Mouse (Mus musculus) hindbrain, postnatal 0 days (tissue): Measurements from ENCODE around the gene Pitpnm1. TPM values are rescaled to one million over a fixed set of nuclear protein-coding genes. Genes with fewer than 3 reads are reported as not detected.

Experiments
- ATAC-seq: fragments of 200-750 bp; cut with Nextera tagmentation; 2 replicates; pipeline ENCODE4 v1.8.0; 2017; ENCODE audit warnings: mild to moderate bottlenecking, moderate TSS enrichment, moderate library complexity
- DNase-seq: peaks from one replicate; pipeline ENCODE4 v3.0.0-alpha.2; 2015; ENCODE audit warnings: low spot score
- H3K27ac ChIP-seq: fragments of 300-500 bp; sonication (generic); 2 replicates; pipeline ENCODE4 v1.5.1; 2014; ENCODE audit warnings: mild to moderate bottlenecking
- H3K27me3 ChIP-seq: fragments of 300-500 bp; sonication (generic); 2 replicates; pipeline ENCODE4 v1.6.1; 2014; ENCODE audit warnings: low read length, mixed read lengths; ENCODE audit not compliant: insufficient read depth
- H3K36me3 ChIP-seq: fragments of 300-500 bp; sonication (generic); 2 replicates; pipeline ENCODE4 v1.6.1; 2014; ENCODE audit warnings: low read length, mixed read lengths; ENCODE audit not compliant: insufficient read depth
- H3K4me1 ChIP-seq: fragments of 300-500 bp; sonication (generic); 2 replicates; pipeline ENCODE4 v1.6.1; 2014; ENCODE audit warnings: antibody characterized with exemption, low read length, mixed read lengths; ENCODE audit not compliant: insufficient read depth
- H3K4me2 ChIP-seq: fragments of 300-500 bp; sonication (generic); 2 replicates; pipeline ENCODE4 v1.6.1; 2014; ENCODE audit warnings: low read depth, mild to moderate bottlenecking, low read length, moderate library complexity, mixed read lengths
- H3K4me3 ChIP-seq: fragments of 300-500 bp; sonication (generic); 2 replicates; pipeline ENCODE4 v1.5.1; 2014; ENCODE audit warnings: low read length
- H3K9ac ChIP-seq: fragments of 300-500 bp; sonication (generic); replicated peaks from 2 replicates; pipeline ENCODE4 v1.6.1; 2014; ENCODE audit warnings: mild to moderate bottlenecking, low read length, moderate library complexity, mixed read lengths
- H3K9me3 ChIP-seq: fragments of 300-500 bp; sonication (generic); 2 replicates; pipeline ENCODE4 v1.6.1; 2016; ENCODE audit warnings: low read length, mixed read lengths
- CTCF ChIP-seq: IDR thresholded peaks from 2 replicates; pipeline ENCODE4 v1.5.1; 2016; ENCODE audit warnings: antibody characterized with exemption, control low read depth, low read depth
- WGBS: fragments of 180-500 bp; shearing (Covaris S2); extraction: QIAGEN DNeasy Blood & Tissue Kit; methylation state at CpG from one replicate; pipeline ENCODE4 v1.1.7; 2014; 5-methylcytosine and 5-hydroxymethylcytosine counted together
- polyA plus RNA-seq: library from polyadenylated mRNA; unstranded; fragments of >200 nt; fragmentation: Nextera tagmentation; extraction: Ambion mirVana; gene quantifications from 2 replicates; pipeline ENCODE4 v1.2.1, GENCODE M21; 2015
- total RNA-seq: library from RNA; depleted of rRNA; stranded (reverse); fragments of >200 nt; gene quantifications from 2 replicates; pipeline ENCODE4 v1.2.3, GENCODE M21; 2014

Gene Pitpnm1
- total and polyA plus RNA-seq, 2 experiments from 2014 or later: 91.9 to 142 TPM

DNA sequence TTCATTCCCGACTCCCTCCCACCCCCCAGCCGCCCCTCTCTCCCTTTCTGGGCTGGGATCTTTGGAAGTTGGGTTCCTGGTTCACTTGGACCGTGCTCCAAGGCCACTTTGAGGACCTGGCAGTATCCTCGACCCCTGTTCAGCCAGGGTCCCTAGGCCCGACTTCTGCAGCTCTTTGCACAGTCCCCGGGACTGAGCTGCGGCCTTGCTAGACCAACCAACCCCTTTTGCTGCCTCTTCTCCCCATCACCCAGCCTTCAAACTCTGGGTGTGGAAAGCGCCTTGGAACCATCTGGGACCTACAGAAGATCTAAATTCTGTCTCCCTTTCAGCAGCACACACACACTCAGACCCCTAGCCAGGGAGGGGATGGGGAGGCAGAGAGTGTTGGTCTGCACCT, 49.0 kb downstream of the Pitpnm1 start:
- WGBS: 3% methylated on average over 8 of the region's 8 CpGs
- Histone ChIP-seq H3K4me1 (peaks cover 14% of the 10 kb centered on the region), H3K4me2 (peak overlapping the region; percentile 87), H3K9ac (peak overlapping the region; percentile 90), H3K4me3 (peak overlapping the region; percentile 92), H3K27ac (peak overlapping the region; percentile 79), H3K9me3 (no peaks in the 10 kb centered on the region), H3K36me3 (peaks cover 9% of the 10 kb centered on the region; the same call in 1 of the 2 replicates), H3K27me3 (no peaks in the 10 kb centered on the region)
- no peak for DNase-seq
- peak; percentile 27 for ATAC-seq
- no peak for TF ChIP-seq CTCF

DNA sequence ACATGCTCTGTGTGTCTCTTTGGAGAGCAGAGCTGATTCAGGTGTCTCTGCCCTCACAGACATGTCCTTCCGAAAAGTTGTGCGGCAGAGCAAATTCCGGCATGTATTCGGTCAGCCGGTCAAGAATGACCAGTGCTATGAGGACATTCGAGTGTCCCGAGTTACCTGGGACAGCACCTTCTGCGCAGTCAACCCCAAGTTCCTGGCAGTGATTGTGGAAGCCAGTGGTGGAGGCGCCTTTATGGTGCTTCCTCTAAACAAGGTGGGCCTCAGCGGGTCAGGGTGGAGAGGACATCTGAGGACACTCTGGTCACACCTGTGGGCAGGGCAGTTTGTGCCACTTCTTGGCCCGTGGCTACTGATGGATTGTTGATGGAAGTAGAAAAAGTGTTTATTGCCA, 49.5 kb downstream of the Pitpnm1 start:
- Histone ChIP-seq H3K4me3 (peak overlapping the region; percentile 92), H3K4me1 (peaks cover 14% of the 10 kb centered on the region), H3K9me3 (no peaks in the 10 kb centered on the region), H3K9ac (peak overlapping the region; percentile 90), H3K4me2 (peak overlapping the region; percentile 87), H3K27ac (peak overlapping the region; percentile 79; the same call in 1 of the 2 replicates), H3K36me3 (peaks cover 9% of the 10 kb centered on the region; the same call in 1 of the 2 replicates), H3K27me3 (no peaks in the 10 kb centered on the region)
- ATAC-seq (no peak), DNase-seq (no peak)
- TF ChIP-seq CTCF: no peak
- WGBS: 91% methylated on average over 11 of the region's 11 CpGs

DNA sequence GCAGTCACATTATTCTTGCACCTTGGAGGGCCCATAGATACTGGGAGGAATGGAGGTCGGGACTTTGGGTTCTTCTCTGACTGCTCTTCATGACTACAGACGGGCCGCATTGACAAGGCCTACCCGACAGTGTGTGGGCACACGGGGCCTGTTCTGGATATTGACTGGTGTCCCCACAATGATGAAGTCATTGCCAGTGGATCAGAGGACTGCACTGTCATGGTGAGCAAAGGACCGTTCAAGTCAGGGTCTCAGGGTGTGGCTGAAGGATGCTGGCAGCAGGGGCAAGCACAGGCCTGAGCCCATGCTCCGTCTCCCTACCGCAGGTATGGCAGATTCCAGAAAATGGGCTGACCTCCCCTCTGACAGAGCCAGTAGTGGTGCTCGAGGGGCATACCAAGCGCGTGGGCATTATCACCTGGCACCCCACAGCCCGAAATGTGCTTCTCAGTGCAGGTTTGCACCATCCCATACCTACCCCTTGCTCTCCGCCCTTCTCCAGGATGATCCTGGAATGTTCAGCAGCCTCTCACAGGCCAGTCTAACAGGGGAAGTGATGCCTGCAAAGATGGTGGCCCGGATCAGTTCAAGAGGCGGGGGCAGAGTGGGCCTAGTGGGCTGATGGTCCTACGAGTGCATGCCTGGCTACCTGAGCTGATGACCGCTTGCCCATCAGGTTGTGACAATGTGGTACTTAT, 50.1 kb downstream of the Pitpnm1 start:
- 94% methylated on average over 17 of the region's 17 CpGs for WGBS
- no peak overlapping the region for H3K27ac ChIP-seq
- H3K4me1 ChIP-seq: peaks cover 14% of the 10 kb centered on the region
- no peak for ATAC-seq
- H3K9ac ChIP-seq: no peak overlapping the region
- H3K9me3 ChIP-seq: no peaks in the 10 kb centered on the region
- H3K27me3 ChIP-seq: no peaks in the 10 kb centered on the region
- TF ChIP-seq CTCF: no peak
- DNase-seq: no peak
- H3K36me3 ChIP-seq: peaks cover 9% of the 10 kb centered on the region; the same call in 1 of the 2 replicates
- peak overlapping the region; percentile 87; the same call in 1 of the 2 replicates for H3K4me2 ChIP-seq
- H3K4me3 ChIP-seq: no peak overlapping the region

DNA sequence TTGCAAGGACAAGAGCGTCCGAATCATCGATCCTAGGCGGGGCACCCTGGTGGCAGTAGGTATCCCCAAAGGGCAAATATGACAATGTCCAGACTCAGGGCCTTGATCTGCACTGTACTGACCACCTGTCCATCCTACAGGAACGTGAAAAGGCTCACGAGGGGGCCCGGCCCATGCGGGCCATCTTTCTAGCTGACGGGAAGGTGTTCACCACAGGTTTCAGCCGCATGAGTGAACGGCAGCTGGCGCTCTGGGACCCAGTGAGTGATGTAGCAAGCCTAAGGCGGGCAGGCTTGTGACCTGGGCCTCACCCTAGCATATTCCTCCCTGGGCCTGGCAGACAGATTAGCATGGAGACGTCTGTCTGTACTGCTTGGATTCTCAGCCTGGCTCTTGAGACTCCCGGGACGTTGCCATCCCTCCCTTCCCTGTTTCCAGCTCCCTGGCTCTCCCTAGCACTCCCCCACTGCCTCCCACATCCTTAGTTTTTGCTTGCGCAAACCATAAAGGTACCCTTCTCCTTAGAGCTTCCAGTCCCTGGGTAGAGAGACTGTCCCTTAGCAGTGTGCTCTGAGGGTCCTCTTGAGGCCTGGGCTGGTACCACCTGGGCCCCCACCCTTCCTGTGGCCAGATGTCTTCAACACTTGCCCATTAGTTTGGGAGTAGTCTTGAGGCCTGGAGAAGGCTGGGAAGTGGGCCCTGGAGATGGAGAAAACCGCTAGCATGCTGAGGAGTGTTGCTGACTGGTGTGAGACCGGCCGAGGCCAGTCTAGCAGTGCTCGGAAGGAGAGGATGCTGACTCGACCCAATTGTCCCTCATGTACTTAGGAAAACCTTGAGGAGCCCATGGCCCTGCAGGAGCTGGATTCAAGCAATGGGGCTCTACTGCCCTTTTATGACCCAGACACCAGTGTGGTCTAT, 51.0 kb downstream of the Pitpnm1 start:
- DNase-seq: no peak
- no peaks in the 10 kb centered on the region for H3K9me3 ChIP-seq
- ATAC-seq: no peak
- H3K4me1 ChIP-seq: peaks cover 14% of the 10 kb centered on the region
- H3K4me3 ChIP-seq: no peak overlapping the region
- TF ChIP-seq CTCF: no peak
- no peaks in the 10 kb centered on the region for H3K27me3 ChIP-seq
- H3K4me2 ChIP-seq: no peak overlapping the region
- WGBS: 85% methylated on average over 22 of the region's 22 CpGs
- H3K36me3 ChIP-seq: peaks cover 9% of the 10 kb centered on the region; the same call in 1 of the 2 replicates
- no peak overlapping the region for H3K9ac ChIP-seq
- H3K27ac ChIP-seq: no peak overlapping the region

DNA sequence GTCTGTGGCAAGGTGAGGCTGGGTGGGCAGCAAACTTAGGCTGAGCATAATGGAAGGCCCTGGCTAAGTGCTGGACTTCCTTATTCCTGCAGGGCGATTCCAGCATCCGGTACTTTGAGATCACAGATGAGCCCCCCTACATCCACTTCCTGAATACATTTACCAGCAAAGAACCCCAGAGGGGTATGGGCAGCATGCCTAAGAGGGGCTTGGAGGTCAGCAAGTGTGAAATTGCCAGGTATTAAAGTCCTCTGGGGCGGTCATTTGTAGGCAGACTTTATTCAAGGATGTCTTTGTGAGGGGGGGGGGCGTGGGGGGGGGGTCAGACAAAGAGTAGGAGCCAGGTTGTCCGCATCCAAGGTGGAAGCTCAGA, 51.7 kb downstream of the Pitpnm1 start:
- H3K27ac ChIP-seq: no peak overlapping the region
- no peak overlapping the region for H3K4me3 ChIP-seq
- no peak for DNase-seq
- no peaks in the 10 kb centered on the region for H3K27me3 ChIP-seq
- H3K36me3 ChIP-seq: peaks cover 9% of the 10 kb centered on the region; the same call in 1 of the 2 replicates
- TF ChIP-seq CTCF: no peak
- H3K4me2 ChIP-seq: no peak overlapping the region
- 72% methylated on average over 5 of the region's 5 CpGs for WGBS
- ATAC-seq: no peak
- no peaks in the 10 kb centered on the region for H3K9me3 ChIP-seq
- no peak overlapping the region for H3K9ac ChIP-seq
- H3K4me1 ChIP-seq: peaks cover 14% of the 10 kb centered on the region

DNA sequence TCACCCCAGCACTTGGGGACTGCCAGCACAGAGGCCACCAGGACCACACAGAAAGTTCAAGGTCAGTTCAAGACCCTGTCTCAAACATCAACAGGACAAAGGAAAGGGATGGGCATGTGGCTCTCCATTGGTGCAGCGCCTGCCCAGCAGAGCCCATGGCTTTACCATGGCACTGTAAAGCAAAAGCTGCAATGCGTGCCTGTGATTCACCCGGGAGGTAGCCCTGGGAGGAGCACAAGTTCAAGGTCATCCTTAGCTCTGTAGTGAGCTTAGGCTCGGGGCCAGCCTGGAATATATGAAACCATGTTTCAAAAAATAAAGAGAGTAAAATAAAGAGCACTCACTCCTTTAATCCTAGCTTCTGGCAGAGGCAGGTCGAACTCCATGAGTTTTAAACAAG, 52.1 kb downstream of the Pitpnm1 start:
- H3K36me3 ChIP-seq: peaks cover 13% of the 10 kb centered on the region; the same call in 1 of the 2 replicates
- no peaks in the 10 kb centered on the region for H3K9me3 ChIP-seq
- no peaks in the 10 kb centered on the region for H3K27me3 ChIP-seq
- 87% methylated on average over 5 of the region's 5 CpGs for WGBS
- no peak overlapping the region for H3K4me3 ChIP-seq
- TF ChIP-seq CTCF: no peak
- ATAC-seq (no peak), DNase-seq (no peak)
- H3K4me1 ChIP-seq: peaks cover 14% of the 10 kb centered on the region
- no peak overlapping the region for H3K4me2 ChIP-seq
- no peak overlapping the region for H3K9ac ChIP-seq
- H3K27ac ChIP-seq: no peak overlapping the region
